Mouse (Mus musculus) forebrain, embryonic 14.5 days (tissue): Measurements from ENCODE around the gene Mcoln3. TPM values are rescaled to one million over a fixed set of nuclear protein-coding genes. Genes with fewer than 3 reads are reported as not detected.

Source experiments
- ATAC-seq: fragments of 200-750 bp; cut with Nextera tagmentation; 2 replicates; pipeline ENCODE4 v1.8.0; 2017; ENCODE audit warnings: mild to moderate bottlenecking, moderate library complexity
- DNase-seq: peaks from one replicate; pipeline ENCODE4 v3.0.0-alpha.2; 2015; ENCODE audit warnings: low spot score
- H3K27ac ChIP-seq: fragments of 300-500 bp; sonication (generic); 2 replicates; pipeline ENCODE4 v1.5.1; 2014; ENCODE audit warnings: low read depth, mild to moderate bottlenecking, control low read depth, low read length, moderate library complexity
- H3K27me3 ChIP-seq: fragments of 300-500 bp; sonication (generic); replicated peaks from 2 replicates; pipeline ENCODE4 v1.6.1; 2014; ENCODE audit warnings: low read length, control low read depth, mixed read lengths; ENCODE audit not compliant: control insufficient read depth, insufficient read depth
- H3K36me3 ChIP-seq: fragments of 300-500 bp; sonication (generic); 2 replicates; pipeline ENCODE4 v1.6.1; 2014; ENCODE audit warnings: low read length, control low read depth; ENCODE audit not compliant: control insufficient read depth, insufficient read depth
- H3K4me1 ChIP-seq: fragments of 300-500 bp; sonication (generic); 2 replicates; pipeline ENCODE4 v1.6.1; 2014; ENCODE audit warnings: antibody characterized with exemption, low read length, control low read depth; ENCODE audit not compliant: control insufficient read depth, insufficient read depth
- H3K4me2 ChIP-seq: fragments of 300-500 bp; sonication (generic); 2 replicates; pipeline ENCODE4 v1.6.1; 2014; ENCODE audit warnings: mild to moderate bottlenecking, control low read depth, low read length
- H3K4me3 ChIP-seq: fragments of 300-500 bp; sonication (generic); 2 replicates; pipeline ENCODE4 v1.5.1; 2014; ENCODE audit warnings: low read depth, low read length, control low read depth
- H3K9ac ChIP-seq: fragments of 300-500 bp; sonication (generic); 2 replicates; pipeline ENCODE4 v1.6.1; 2014; ENCODE audit warnings: mild to moderate bottlenecking, low read length, control low read depth, moderate library complexity
- H3K9me3 ChIP-seq: fragments of 300-500 bp; sonication (generic); replicated peaks from 2 replicates; pipeline ENCODE4 v1.6.1; 2016; ENCODE audit warnings: low read length, control low read depth, mixed read lengths; ENCODE audit not compliant: control insufficient read depth
- WGBS: fragments of 180-500 bp; shearing (Covaris S2); extraction: QIAGEN DNeasy Blood & Tissue Kit; methylation state at CpG from one replicate; pipeline ENCODE4 v1.1.7; 2014; 5-methylcytosine and 5-hydroxymethylcytosine counted together
- polyA plus RNA-seq: library from polyadenylated mRNA; unstranded; fragments of >200 nt; fragmentation: Nextera tagmentation; extraction: Ambion mirVana; gene quantifications from 2 replicates; pipeline ENCODE4 v1.2.1, GENCODE M21; 2014

Mcoln3 gene
- polyA plus RNA-seq, 1 experiment from 2014 or later: 0.46 TPM

- Histone ChIP-seq H3K27ac (no peak overlapping the region), H3K36me3 (no peaks in the 10 kb centered on the region), H3K4me1 (no peaks in the 10 kb centered on the region), H3K4me2 (no peak overlapping the region), H3K9ac (no peak overlapping the region), H3K4me3 (no peak overlapping the region), H3K27me3 (no peaks in the 10 kb centered on the region), H3K9me3 (no peaks in the 10 kb centered on the region)
- DNase-seq (no peak), ATAC-seq (no peak)
- 88% methylated on average over 9 of the region's 9 CpGs for WGBS
Measured at GRCm38 (mm10) chr3:146174215-146174614, 57.0 kb downstream of the Mcoln3 start.

GRCm38 (mm10) chr3:146177295-146177694, 60.0 kb downstream of the Mcoln3 start:
- H3K9ac ChIP-seq: no peak overlapping the region
- DNase-seq: no peak
- WGBS: 84% methylated on average over 7 of the region's 7 CpGs
- H3K27me3 ChIP-seq: no peaks in the 10 kb centered on the region
- no peaks in the 10 kb centered on the region for H3K9me3 ChIP-seq
- no peaks in the 10 kb centered on the region for H3K36me3 ChIP-seq
- no peak overlapping the region; the same call in 1 of the 2 replicates for H3K4me2 ChIP-seq
- no peaks in the 10 kb centered on the region for H3K4me1 ChIP-seq
- no peak for ATAC-seq
- H3K4me3 ChIP-seq: no peak overlapping the region
- no peak overlapping the region for H3K27ac ChIP-seq

- Histone ChIP-seq H3K4me2 (peak overlapping the region; percentile 46), H3K27me3 (no peaks in the 10 kb centered on the region), H3K4me1 (no peaks in the 10 kb centered on the region), H3K4me3 (peak overlapping the region; percentile 18), H3K9ac (peak overlapping the region; percentile 43; the same call in 1 of the 2 replicates), H3K27ac (no peak overlapping the region), H3K36me3 (no peaks in the 10 kb centered on the region), H3K9me3 (no peaks in the 10 kb centered on the region)
- peak; percentile 93 for ATAC-seq
- DNase-seq: peak; percentile 91
- 5% methylated on average over 16 of the region's 16 CpGs for WGBS
Measured at GRCm38 (mm10) chr3:146177748-146178582, 60.7 kb downstream of the Mcoln3 start.

- DNase-seq (no peak), ATAC-seq (no peak)
- Histone ChIP-seq H3K9me3 (no peaks in the 10 kb centered on the region), H3K4me3 (no peak overlapping the region), H3K36me3 (no peaks in the 10 kb centered on the region), H3K9ac (no peak overlapping the region), H3K4me2 (no peak overlapping the region), H3K4me1 (no peaks in the 10 kb centered on the region), H3K27ac (no peak overlapping the region), H3K27me3 (no peaks in the 10 kb centered on the region)
- whole genome bisulfite sequencing: 35% methylated on average over 2 of the region's 2 CpGs
Measured at GRCm38 (mm10) chr3:146180341-146180740, 63.1 kb downstream of the Mcoln3 start.

GRCm38 (mm10) chr3:146180986-146181385, 63.7 kb downstream of the Mcoln3 start:
- Histone ChIP-seq H3K4me2 (no peak overlapping the region), H3K4me1 (no peaks in the 10 kb centered on the region), H3K36me3 (no peaks in the 10 kb centered on the region), H3K4me3 (no peak overlapping the region), H3K9ac (no peak overlapping the region), H3K27me3 (no peaks in the 10 kb centered on the region), H3K9me3 (no peaks in the 10 kb centered on the region), H3K27ac (no peak overlapping the region)
- ATAC-seq: no peak
- WGBS: 42% methylated on average over 3 of the region's 3 CpGs
- DNase-seq: peak; percentile 62

GRCm38 (mm10) chr3:146184992-146185657, 67.9 kb downstream of the Mcoln3 start:
- 17% methylated on average over 13 of the region's 13 CpGs for WGBS
- DNase-seq (peak; percentile 92), ATAC-seq (peak; percentile 79)
- Histone ChIP-seq H3K27ac (no peak overlapping the region), H3K9me3 (no peaks in the 10 kb centered on the region), H3K9ac (no peak overlapping the region), H3K36me3 (no peaks in the 10 kb centered on the region), H3K27me3 (no peaks in the 10 kb centered on the region), H3K4me2 (no peak overlapping the region), H3K4me1 (no peaks in the 10 kb centered on the region), H3K4me3 (no peak overlapping the region)

- Histone ChIP-seq H3K9ac (no peak overlapping the region), H3K9me3 (no peaks in the 10 kb centered on the region), H3K4me1 (no peaks in the 10 kb centered on the region), H3K27ac (no peak overlapping the region), H3K4me3 (no peak overlapping the region), H3K4me2 (no peak overlapping the region), H3K27me3 (no peaks in the 10 kb centered on the region), H3K36me3 (no peaks in the 10 kb centered on the region)
- DNase-seq (no peak), ATAC-seq (no peak)
- 81% methylated on average over 10 of the region's 10 CpGs for WGBS
Measured at GRCm38 (mm10) chr3:146186033-146186432, 68.8 kb downstream of the Mcoln3 start.

- Histone ChIP-seq H3K4me1 (no peaks in the 10 kb centered on the region), H3K9me3 (no peaks in the 10 kb centered on the region), H3K4me2 (no peak overlapping the region), H3K27me3 (no peaks in the 10 kb centered on the region), H3K27ac (no peak overlapping the region), H3K9ac (no peak overlapping the region), H3K36me3 (no peaks in the 10 kb centered on the region), H3K4me3 (no peak overlapping the region)
- DNase-seq (no peak), ATAC-seq (no peak)
- 66% methylated on average over 10 of the region's 10 CpGs for WGBS
Measured at GRCm38 (mm10) chr3:146189933-146190332, 72.7 kb downstream of the Mcoln3 start.
